Mouse (Mus musculus) myocyte (in vitro differentiated cells): Measurements from ENCODE around the gene Agbl1. TPM values are rescaled to one million over a fixed set of nuclear protein-coding genes. Genes with fewer than 3 reads are reported as not detected.

Source experiments
- H3K27me3 ChIP-seq: one replicate; pipeline ENCODE4 v1.6.1; 2011; ENCODE audit not compliant: control insufficient read depth, insufficient read depth, insufficient read length
- H3K36me3 ChIP-seq: one replicate; pipeline ENCODE4 v1.6.1; 2011; ENCODE audit not compliant: control insufficient read depth, insufficient read depth
- H3K4me2 ChIP-seq: one replicate; pipeline ENCODE4 v1.6.1; 2011; ENCODE audit warnings: low read depth, control low read depth
- H3K4me3 ChIP-seq: one replicate; pipeline ENCODE4 v1.5.1; 2011; ENCODE audit warnings: mild to moderate bottlenecking, control low read depth, moderate library complexity
- H3K79me2 ChIP-seq: one replicate; pipeline ENCODE4 v1.6.1; 2011; ENCODE audit not compliant: control insufficient read depth, insufficient read depth
- H3ac ChIP-seq: one replicate; pipeline ENCODE4 v1.6.1; 2011; ENCODE audit not compliant: control insufficient read depth, insufficient read length
- CEBPB ChIP-seq: IDR thresholded peaks from 2 replicates; pipeline ENCODE4 v1.6.1; 2011; ENCODE audit warnings: mild to moderate bottlenecking, moderate library complexity; ENCODE audit not compliant: poor library complexity, insufficient read depth, severe bottlenecking
- E2F4 ChIP-seq: IDR thresholded peaks from one replicate; pipeline ENCODE4 v1.6.1; 2011; ENCODE audit warnings: mild to moderate bottlenecking, control low read depth, moderate library complexity; ENCODE audit not compliant: insufficient read depth
- MAX ChIP-seq: IDR thresholded peaks from one replicate; pipeline ENCODE4 v1.6.1; 2011; ENCODE audit warnings: low read depth, mild to moderate bottlenecking, control low read depth
- MYOD1 ChIP-seq, 3 experiments: IDR thresholded peaks; one replicate each; pipeline ENCODE4 v1.6.1; 2011; ENCODE audit warnings: control low read depth in 2 of 3, low read depth in 2 of 3, mild to moderate bottlenecking in 2 of 3, moderate library complexity in 1 of 3; ENCODE audit not compliant: insufficient read length in 2 of 3, control insufficient read depth in 1 of 3
- MYOG ChIP-seq, 3 experiments: IDR thresholded peaks; one replicate each; pipeline ENCODE4 v1.6.1; 2011; ENCODE audit warnings: control low read depth in 2 of 3, low read depth in 2 of 3, mild to moderate bottlenecking in 2 of 3; ENCODE audit not compliant: insufficient read length in 2 of 3, control insufficient read depth in 1 of 3, insufficient read depth in 1 of 3
- POLR2A ChIP-seq: IDR thresholded peaks from one replicate; pipeline ENCODE4 v1.6.1; 2011; ENCODE audit warnings: low read depth, mild to moderate bottlenecking, control low read depth, moderate library complexity; ENCODE audit not compliant: insufficient read length
- POLR2AphosphoS2 ChIP-seq: IDR thresholded peaks from one replicate; pipeline ENCODE4 v1.6.1; 2011; ENCODE audit warnings: low read depth, control low read depth; ENCODE audit not compliant: insufficient read length
- REST ChIP-seq: IDR thresholded peaks from one replicate; pipeline ENCODE4 v1.6.1; 2011; ENCODE audit warnings: mild to moderate bottlenecking, control low read depth, moderate library complexity; ENCODE audit not compliant: insufficient read depth, insufficient read length
- SRF ChIP-seq: IDR thresholded peaks from one replicate; pipeline ENCODE4 v1.6.1; 2011; ENCODE audit warnings: low read depth; ENCODE audit not compliant: control insufficient read depth, insufficient read length
- TCF12 ChIP-seq: IDR thresholded peaks from one replicate; pipeline ENCODE4 v1.6.1; 2011; ENCODE audit warnings: mild to moderate bottlenecking, control low read depth; ENCODE audit not compliant: poor library complexity, insufficient read depth, severe bottlenecking
- TCF3 ChIP-seq: IDR thresholded peaks from one replicate; pipeline ENCODE4 v1.6.1; 2011; ENCODE audit warnings: low read depth, control low read depth; ENCODE audit not compliant: insufficient read length
- USF1 ChIP-seq: IDR thresholded peaks from one replicate; pipeline ENCODE4 v1.6.1; 2011; ENCODE audit warnings: low read depth, mild to moderate bottlenecking, control low read depth, moderate library complexity
- polyA plus RNA-seq: library from polyadenylated mRNA; unstranded; fragments of >200 nt; fragmentation: generic; extraction: Trizol; gene quantifications from one replicate; pipeline ENCODE4 v1.2.1, GENCODE M21; 2012; ENCODE audit warnings: missing spikeins

The Agbl1 gene
- polyA plus RNA-seq, 1 experiment = not detected

DNA sequence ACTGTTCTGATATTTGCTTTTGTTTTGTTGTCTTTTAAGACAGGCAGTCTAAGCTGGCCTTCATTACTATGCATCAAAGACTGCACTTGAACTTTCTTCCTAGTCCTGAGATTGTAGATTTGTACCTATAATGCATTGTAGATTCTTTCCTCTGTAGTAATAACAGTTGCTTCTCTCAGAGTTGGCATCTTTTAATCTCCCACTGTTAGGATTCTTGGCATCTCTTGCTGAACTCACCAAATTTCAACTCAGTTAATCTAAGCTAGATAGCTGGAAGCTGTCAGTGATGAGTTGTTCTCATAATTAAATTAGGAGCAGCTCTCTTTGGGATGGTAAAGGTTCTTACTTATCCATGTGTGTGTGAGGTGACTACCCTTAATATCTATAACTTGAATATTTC is 45.4 kb downstream of the Agbl1 start:
- Histone ChIP-seq H3K4me3 (no peak overlapping the region), H3K27me3 (no peaks in the 10 kb centered on the region), H3ac (no peak overlapping the region), H3K36me3 (no peaks in the 10 kb centered on the region), H3K79me2 (no peaks in the 10 kb centered on the region), H3K4me2 (no peak overlapping the region)
- TF ChIP-seq POLR2AphosphoS2 = no peak
- no peak for TF ChIP-seq CEBPB
- TF ChIP-seq TCF3 = no peak
- no peak for TF ChIP-seq POLR2A
- TF ChIP-seq REST = no peak
- TF ChIP-seq USF1 = no peak
- TF ChIP-seq MYOG (IDR thresholded peaks at IDR 0.05; ENCODE audit: control insufficient read depth in 1 of 3, insufficient read depth in 1 of 3, insufficient read length in 2 of 3, low read depth in 2 of 3) = no peak
- no peak for TF ChIP-seq MYOD1 (IDR thresholded peaks at IDR 0.05; ENCODE audit: control insufficient read depth in 1 of 3, insufficient read length in 2 of 3, low read depth in 2 of 3)
- TF ChIP-seq SRF = no peak
- no peak for TF ChIP-seq TCF12
- no peak for TF ChIP-seq E2F4
- no peak for TF ChIP-seq MAX

DNA sequence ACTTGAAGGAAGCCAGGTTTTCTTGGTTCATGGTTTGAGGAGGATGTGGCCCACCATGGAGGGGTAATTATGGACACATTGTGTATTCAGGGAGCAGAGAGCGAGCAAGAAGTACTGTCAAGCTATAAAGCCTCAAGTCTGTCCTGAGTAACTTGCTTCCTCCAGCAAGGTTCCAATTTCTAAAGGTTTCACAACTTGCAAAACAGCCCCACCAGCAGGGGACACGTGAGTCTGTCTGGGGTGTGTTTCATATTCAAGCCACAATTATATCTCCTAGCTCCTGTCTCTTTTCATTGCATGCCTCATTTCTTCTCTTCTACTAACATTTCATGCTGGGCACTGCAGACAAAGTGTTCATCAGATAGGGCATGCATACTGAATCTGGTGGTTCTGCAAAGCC is 53.1 kb downstream of the Agbl1 start:
- Histone ChIP-seq H3K27me3 (no peaks in the 10 kb centered on the region), H3K4me2 (no peak overlapping the region), H3K4me3 (no peak overlapping the region), H3ac (no peak overlapping the region), H3K36me3 (no peaks in the 10 kb centered on the region), H3K79me2 (no peaks in the 10 kb centered on the region)
- no peak for TF ChIP-seq REST
- no peak for TF ChIP-seq USF1
- no peak for TF ChIP-seq TCF3
- no peak for TF ChIP-seq MAX
- no peak for TF ChIP-seq MYOG (IDR thresholded peaks at IDR 0.05; ENCODE audit: control insufficient read depth in 1 of 3, insufficient read depth in 1 of 3, insufficient read length in 2 of 3, low read depth in 2 of 3)
- no peak for TF ChIP-seq SRF
- TF ChIP-seq MYOD1 (IDR thresholded peaks at IDR 0.05; ENCODE audit: control insufficient read depth in 1 of 3, insufficient read length in 2 of 3, low read depth in 2 of 3) = no peak
- TF ChIP-seq E2F4 = no peak
- TF ChIP-seq CEBPB = no peak
- TF ChIP-seq POLR2A = no peak
- TF ChIP-seq POLR2AphosphoS2 = no peak

DNA sequence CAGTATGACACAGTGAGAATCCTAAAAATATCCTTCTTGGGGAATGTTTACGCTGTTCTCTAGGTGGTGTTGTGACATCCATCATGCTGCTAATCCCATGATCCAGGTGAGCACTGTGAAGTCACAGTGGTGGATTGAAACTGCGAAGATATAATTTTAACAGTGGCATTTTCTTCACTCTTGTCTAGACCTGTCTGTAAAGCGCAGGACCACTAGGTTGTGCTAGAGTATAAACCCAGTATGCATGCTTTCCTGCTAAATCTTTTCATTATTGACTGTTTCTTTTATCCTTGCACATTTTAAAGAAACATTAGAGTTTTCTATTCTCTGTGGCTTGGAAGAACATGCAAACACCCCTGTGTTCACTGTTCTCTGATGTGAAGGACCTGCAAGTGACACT is 57.8 kb downstream of the Agbl1 start:
- no peaks in the 10 kb centered on the region for H3K27me3 ChIP-seq
- H3K36me3 ChIP-seq = no peaks in the 10 kb centered on the region
- no peak for TF ChIP-seq REST
- TF ChIP-seq TCF3 = no peak
- no peak for TF ChIP-seq MYOD1 (IDR thresholded peaks at IDR 0.05; ENCODE audit: control insufficient read depth in 1 of 3, insufficient read length in 2 of 3, low read depth in 2 of 3)
- TF ChIP-seq CEBPB = no peak
- no peak for TF ChIP-seq USF1
- no peak for TF ChIP-seq POLR2AphosphoS2
- no peak for TF ChIP-seq TCF12
- TF ChIP-seq MYOG (IDR thresholded peaks at IDR 0.05; ENCODE audit: control insufficient read depth in 1 of 3, insufficient read depth in 1 of 3, insufficient read length in 2 of 3, low read depth in 2 of 3) = no peak
- TF ChIP-seq POLR2A = no peak
- TF ChIP-seq MAX = no peak
- no peak for TF ChIP-seq SRF
- no peak for TF ChIP-seq E2F4

DNA sequence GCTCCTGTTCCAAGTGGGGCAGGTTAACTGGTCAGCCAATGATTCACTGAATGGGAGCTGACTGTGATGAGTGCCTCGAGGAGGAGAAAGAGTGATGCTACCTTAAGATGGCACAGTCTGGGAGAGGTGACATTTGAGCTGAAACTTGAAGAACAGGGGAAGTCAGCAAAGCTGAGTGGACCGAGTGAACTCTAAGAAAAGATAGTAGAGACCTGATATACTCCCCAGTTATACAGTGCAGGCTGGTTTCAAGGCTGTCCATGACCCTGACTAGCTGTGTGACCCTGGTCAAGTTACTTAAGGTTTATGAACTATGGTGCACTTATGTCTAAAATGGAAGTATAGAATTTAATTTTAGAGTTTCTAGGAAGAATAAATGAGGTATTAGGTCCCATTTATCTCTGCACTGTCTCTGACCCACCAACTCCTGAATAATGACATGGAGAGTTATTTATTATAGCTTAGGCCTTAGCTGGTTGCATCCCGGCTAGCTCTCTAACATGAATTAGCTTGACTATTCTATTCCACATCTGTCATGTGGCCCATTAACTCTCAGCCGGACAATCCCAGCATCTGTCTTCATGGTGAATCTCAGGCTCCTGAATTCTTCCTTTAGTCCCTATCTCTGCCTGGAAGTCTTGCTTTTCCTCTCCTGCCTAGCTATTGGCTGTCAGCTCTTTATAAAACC is 92.3 kb downstream of the Agbl1 start:
- TF ChIP-seq TCF12 = no peak
- TF ChIP-seq MYOD1 (IDR thresholded peaks at IDR 0.05; ENCODE audit: control insufficient read depth in 1 of 3, insufficient read length in 2 of 3, low read depth in 2 of 3) = no peak
- TF ChIP-seq POLR2A = no peak
- no peak for TF ChIP-seq CEBPB
- TF ChIP-seq MYOG (IDR thresholded peaks at IDR 0.05; ENCODE audit: control insufficient read depth in 1 of 3, insufficient read depth in 1 of 3, insufficient read length in 2 of 3, low read depth in 2 of 3) = no peak
- TF ChIP-seq REST = no peak
- no peak for TF ChIP-seq SRF
- no peak for TF ChIP-seq USF1
- no peak for TF ChIP-seq E2F4
- TF ChIP-seq POLR2AphosphoS2 = no peak
- TF ChIP-seq TCF3 = no peak
- no peak for TF ChIP-seq MAX
- Histone ChIP-seq H3K4me3 (no peak overlapping the region), H3K79me2 (no peaks in the 10 kb centered on the region), H3K27me3 (no peaks in the 10 kb centered on the region), H3ac (no peak overlapping the region), H3K4me2 (no peak overlapping the region), H3K36me3 (no peaks in the 10 kb centered on the region)

More for the DNA sequence above, 57.8 kb downstream of the Agbl1 start:
- H3ac ChIP-seq = no peak overlapping the region
- H3K4me2 ChIP-seq = no peak overlapping the region
- H3K4me3 ChIP-seq = no peak overlapping the region
- H3K79me2 ChIP-seq = no peaks in the 10 kb centered on the region
